Mouse (Mus musculus) midbrain, embryonic 14.5 days (tissue): ENCODE measurements around the gene Pou4f1. TPM values are rescaled to one million over a fixed set of nuclear protein-coding genes. Genes with fewer than 3 reads are reported as not detected.
A peak's percentile ranks its signal among the peaks of the same experiment; 100 is the strongest.

ENCODE experiments used
- ATAC-seq: fragments of 200-750 bp; cut with Nextera tagmentation; 2 replicates; pipeline ENCODE4 v1.8.0; 2017; ENCODE audit warnings: moderate number of reproducible peaks, moderate library complexity; ENCODE audit not compliant: low FRiP score, low TSS enrichment
- DNase-seq: peaks from one replicate; pipeline ENCODE4 v3.0.0-alpha.2; 2015
- H3K27ac ChIP-seq: fragments of 300-500 bp; sonication (generic); replicated peaks from 2 replicates; pipeline ENCODE4 v1.5.1; 2014; ENCODE audit warnings: mild to moderate bottlenecking, low read depth, low read length, moderate library complexity
- H3K27me3 ChIP-seq: fragments of 300-500 bp; sonication (generic); 2 replicates; pipeline ENCODE4 v1.6.1; 2014; ENCODE audit warnings: low read length, control low read depth, mixed read lengths; ENCODE audit not compliant: control insufficient read depth, insufficient read depth
- H3K36me3 ChIP-seq: fragments of 300-500 bp; sonication (generic); 2 replicates; pipeline ENCODE4 v1.6.1; 2014; ENCODE audit warnings: low read length, control low read depth; ENCODE audit not compliant: control insufficient read depth, insufficient read depth
- H3K4me1 ChIP-seq: fragments of 300-500 bp; sonication (generic); 2 replicates; pipeline ENCODE4 v1.6.1; 2014; ENCODE audit warnings: mild to moderate bottlenecking, antibody characterized with exemption, low read length, control low read depth; ENCODE audit not compliant: control insufficient read depth, insufficient read depth
- H3K4me2 ChIP-seq: fragments of 300-500 bp; sonication (generic); 2 replicates; pipeline ENCODE4 v1.6.1; 2014; ENCODE audit warnings: mild to moderate bottlenecking, low read length, moderate library complexity
- H3K4me3 ChIP-seq: fragments of 300-500 bp; sonication (generic); replicated peaks from 2 replicates; pipeline ENCODE4 v1.5.1; 2014; ENCODE audit warnings: low read depth, low read length
- H3K9ac ChIP-seq: fragments of 300-500 bp; sonication (generic); replicated peaks from 2 replicates; pipeline ENCODE4 v1.6.1; 2014; ENCODE audit warnings: mild to moderate bottlenecking, low read length, moderate library complexity
- H3K9me3 ChIP-seq: fragments of 300-500 bp; sonication (generic); 2 replicates; pipeline ENCODE4 v1.6.1; 2016; ENCODE audit warnings: low read length, control low read depth, mixed read lengths; ENCODE audit not compliant: control insufficient read depth
- WGBS: fragments of 180-500 bp; shearing (Covaris S2); extraction: QIAGEN DNeasy Blood & Tissue Kit; methylation state at CpG from one replicate; pipeline ENCODE4 v1.1.7; 2014; 5-methylcytosine and 5-hydroxymethylcytosine counted together
- polyA plus RNA-seq: library from polyadenylated mRNA; unstranded; fragments of >200 nt; fragmentation: Nextera tagmentation; extraction: Ambion mirVana; gene quantifications from 2 replicates; pipeline ENCODE4 v1.2.1, GENCODE M21; 2014

Gene Pou4f1
- polyA plus RNA-seq, 1 experiment from 2014 or later = 103 TPM

DNA sequence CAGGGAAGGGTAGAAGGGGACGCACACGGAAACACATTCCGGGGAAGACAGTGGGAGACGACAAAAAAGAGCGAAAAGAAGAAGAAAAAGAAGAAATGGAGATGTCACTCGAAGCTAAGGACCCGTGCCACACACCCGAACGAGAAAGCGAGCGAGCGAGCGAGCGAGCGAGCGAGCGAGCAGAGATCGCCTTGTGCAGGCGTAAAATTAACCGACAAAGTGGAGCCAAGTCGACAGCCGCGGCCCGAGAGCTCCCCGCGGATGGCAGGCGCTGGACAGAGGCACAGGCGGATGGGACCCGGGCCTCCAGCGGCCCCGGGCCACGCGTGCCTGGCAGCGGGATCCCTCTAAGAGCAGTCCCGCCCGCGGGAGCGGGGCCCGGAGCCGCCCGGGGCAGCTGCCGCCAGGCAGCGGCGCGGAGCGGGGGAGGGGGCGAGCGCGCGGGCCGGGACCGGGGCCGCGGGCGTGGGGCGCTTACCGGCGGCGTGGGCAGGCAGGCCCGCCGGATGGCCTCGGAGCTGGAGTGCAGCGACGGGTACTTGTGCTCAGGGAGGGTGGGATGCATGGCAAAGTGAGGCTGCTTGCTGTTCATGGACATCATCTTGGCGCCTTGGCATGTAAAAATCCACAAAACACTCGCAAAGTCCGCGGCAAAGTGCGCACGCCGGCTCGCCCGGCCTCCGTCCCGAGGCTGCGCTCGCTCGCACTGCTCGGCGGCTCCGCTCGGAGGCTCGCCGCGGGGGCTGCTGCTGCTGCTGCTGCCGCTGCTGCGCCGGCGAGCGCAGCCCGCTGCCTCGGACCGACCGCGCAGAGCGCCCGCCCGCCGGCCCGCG is 450 bp downstream of the Pou4f1 start:
- H3K9me3 ChIP-seq = no peaks in the 10 kb centered on the region
- ATAC-seq (peak; percentile 28), DNase-seq (peak; percentile 70)
- H3K27me3 ChIP-seq = peaks cover 84% of the 10 kb centered on the region
- peak overlapping the region; percentile 71 for H3K4me2 ChIP-seq
- H3K9ac ChIP-seq = peak overlapping the region; percentile 75
- H3K27ac ChIP-seq = peak overlapping the region; percentile 92
- H3K36me3 ChIP-seq = no peaks in the 10 kb centered on the region
- 0 out of 2 replicates have a peak, but pooled peaks cover 9% of the 10 kb centered on the region for H3K4me1 ChIP-seq
- under 1% methylated on average over 91 of the region's 101 CpGs for WGBS
- H3K4me3 ChIP-seq = peak overlapping the region; percentile 56

DNA sequence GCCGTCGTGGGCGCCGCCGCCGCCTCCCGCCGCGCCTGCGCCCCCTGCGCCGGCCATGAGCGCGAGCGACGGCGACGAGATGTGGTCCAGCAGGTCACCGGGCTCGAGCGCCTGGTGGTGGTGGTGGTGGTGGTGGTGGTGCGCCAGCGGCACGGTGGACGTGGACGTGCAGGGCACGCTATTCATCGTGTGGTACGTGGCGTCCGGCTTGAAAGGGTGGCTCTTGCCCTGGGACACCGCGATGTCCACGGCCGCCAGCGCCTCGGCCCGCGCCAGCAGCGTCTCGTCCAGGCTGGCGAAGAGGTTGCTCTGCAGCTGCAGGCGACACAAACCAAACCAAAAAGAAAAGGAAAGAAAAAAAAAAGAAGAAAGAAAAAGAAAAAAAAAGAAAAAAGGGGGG is 1.2 kb downstream of the Pou4f1 start:
- Histone ChIP-seq H3K27me3 (peaks cover 82% of the 10 kb centered on the region), H3K4me1 (0 out of 2 replicates have a peak, but pooled peaks cover 9% of the 10 kb centered on the region), H3K4me3 (peak overlapping the region; percentile 56), H3K9ac (peak overlapping the region; percentile 75), H3K27ac (peak overlapping the region; percentile 92), H3K36me3 (no peaks in the 10 kb centered on the region), H3K9me3 (no peaks in the 10 kb centered on the region), H3K4me2 (peak overlapping the region; percentile 71)
- DNase-seq (peak; percentile 43), ATAC-seq (no peak)
- 0% methylated on average over 42 of the region's 43 CpGs for WGBS

- peaks cover 81% of the 10 kb centered on the region for H3K27me3 ChIP-seq
- under 1% methylated on average over 64 of the region's 64 CpGs for WGBS
- peak overlapping the region; percentile 75 for H3K9ac ChIP-seq
- H3K4me1 ChIP-seq = 0 out of 2 replicates have a peak, but pooled peaks cover 9% of the 10 kb centered on the region
- H3K9me3 ChIP-seq = no peaks in the 10 kb centered on the region
- peak overlapping the region; percentile 43 for H3K4me3 ChIP-seq
- peak overlapping the region; percentile 71 for H3K4me2 ChIP-seq
- DNase-seq (peak; percentile 66), ATAC-seq (no peak)
- no peaks in the 10 kb centered on the region for H3K36me3 ChIP-seq
- peak overlapping the region; percentile 92 for H3K27ac ChIP-seq
Measured at GRCm38 (mm10) chr14:104465483-104466235, 2.1 kb downstream of the Pou4f1 start.

GRCm38 (mm10) chr14:104464841-104465240 is 3.0 kb downstream of the Pou4f1 start:
- WGBS = 5% methylated on average over 5 of the region's 5 CpGs
- no peaks in the 10 kb centered on the region for H3K36me3 ChIP-seq
- peaks cover 75% of the 10 kb centered on the region for H3K27me3 ChIP-seq
- no peaks in the 10 kb centered on the region for H3K9me3 ChIP-seq
- peak overlapping the region; percentile 43 for H3K4me3 ChIP-seq
- peak overlapping the region; percentile 71 for H3K4me2 ChIP-seq
- H3K9ac ChIP-seq = peak overlapping the region; percentile 75
- H3K4me1 ChIP-seq = 0 out of 2 replicates have a peak, but pooled peaks cover 6% of the 10 kb centered on the region
- DNase-seq (peak; percentile 35), ATAC-seq (no peak)
- H3K27ac ChIP-seq = peak overlapping the region; percentile 92

GRCm38 (mm10) chr14:104463631-104464250 is 4.1 kb downstream of the Pou4f1 start:
- WGBS = 8% methylated on average over 5 of the region's 5 CpGs
- Histone ChIP-seq H3K27ac (0 out of 2 replicates have a peak overlapping the region, but pooled peaks have one; percentile 28), H3K4me2 (peak overlapping the region; percentile 71), H3K4me1 (0 out of 2 replicates have a peak, but pooled peaks cover 5% of the 10 kb centered on the region), H3K36me3 (no peaks in the 10 kb centered on the region), H3K9me3 (no peaks in the 10 kb centered on the region), H3K27me3 (peaks cover 65% of the 10 kb centered on the region), H3K9ac (peak overlapping the region; percentile 27), H3K4me3 (peak overlapping the region; percentile 43)
- DNase-seq (peak; percentile 42), ATAC-seq (no peak)

GRCm38 (mm10) chr14:104461286-104462240 is 6.2 kb downstream of the Pou4f1 start:
- H3K9me3 ChIP-seq = no peaks in the 10 kb centered on the region
- H3K27me3 ChIP-seq = peaks cover 64% of the 10 kb centered on the region
- peak; percentile 52 for DNase-seq
- ATAC-seq = no peak; the same call in 1 of the 2 replicates
- H3K4me2 ChIP-seq = peak overlapping the region; percentile 55
- no peak overlapping the region for H3K9ac ChIP-seq
- 0 out of 2 replicates have a peak, but pooled peaks cover 3% of the 10 kb centered on the region for H3K4me1 ChIP-seq
- 2% methylated on average over 10 of the region's 10 CpGs for WGBS
- H3K36me3 ChIP-seq = no peaks in the 10 kb centered on the region
- H3K27ac ChIP-seq = peak overlapping the region; percentile 80
- H3K4me3 ChIP-seq = peak overlapping the region; percentile 28; the same call in 1 of the 2 replicates

DNA sequence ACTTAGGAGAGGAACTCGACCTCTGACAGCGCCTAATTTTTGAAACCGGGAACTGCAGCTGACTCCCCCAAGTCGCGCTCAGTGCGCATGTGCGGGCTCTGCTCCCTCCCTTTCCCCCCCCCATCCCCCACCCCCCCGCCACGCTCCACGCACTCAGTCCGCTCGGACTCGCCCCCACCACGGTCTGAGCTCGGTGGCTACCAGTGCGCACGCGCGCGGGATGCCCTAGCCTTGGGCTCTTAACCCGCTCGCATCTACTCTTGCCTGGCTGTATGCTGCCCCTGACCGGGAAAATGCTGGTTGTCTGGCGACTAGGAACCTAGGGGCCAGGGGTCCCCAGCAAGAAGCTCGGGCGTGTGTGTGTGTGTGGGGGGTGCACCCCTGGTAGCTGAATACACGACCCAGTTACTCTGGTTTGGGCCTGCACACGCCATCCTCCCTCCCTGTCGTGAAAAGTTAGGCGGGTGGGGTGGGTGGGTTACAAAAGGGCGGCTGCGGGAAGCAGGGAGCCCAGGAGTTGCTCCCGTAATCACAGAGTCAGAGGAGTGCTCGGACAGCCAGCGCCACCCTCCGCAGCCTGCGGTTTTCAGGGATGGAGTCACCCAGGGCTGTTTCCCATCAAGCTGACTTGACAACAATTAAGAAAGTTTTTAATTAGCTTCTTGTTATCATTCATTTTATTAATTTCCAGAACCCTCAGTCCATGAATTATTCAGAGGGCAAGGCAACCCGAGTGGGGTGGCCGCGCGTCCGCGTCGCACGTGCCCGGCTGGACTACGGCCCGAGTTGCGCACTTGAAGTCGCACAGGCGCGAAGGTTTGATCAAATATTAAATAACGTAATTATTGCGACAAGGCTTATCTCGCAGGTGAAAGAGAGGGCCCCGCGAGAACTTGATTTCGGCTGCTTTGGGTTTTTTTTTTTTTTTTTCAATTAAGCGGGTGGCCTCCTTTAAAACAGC is 7.2 kb downstream of the Pou4f1 start:
- peak; percentile 88 for ATAC-seq
- Histone ChIP-seq H3K27me3 (peaks cover 64% of the 10 kb centered on the region), H3K4me3 (peak overlapping the region; percentile 28), H3K9ac (no peak overlapping the region; the same call in 1 of the 2 replicates), H3K27ac (peak overlapping the region; percentile 80), H3K36me3 (no peaks in the 10 kb centered on the region), H3K9me3 (no peaks in the 10 kb centered on the region), H3K4me2 (peak overlapping the region; percentile 55), H3K4me1 (0 out of 2 replicates have a peak, but pooled peaks cover 3% of the 10 kb centered on the region)
- peak; percentile 89 for DNase-seq
- 1% methylated on average over 59 of the region's 59 CpGs for WGBS
